Mouse (Mus musculus) limb, embryonic 15.5 days (tissue): ENCODE results near the gene Sergef. TPM values are rescaled to one million over a fixed set of nuclear protein-coding genes. Genes with fewer than 3 reads are reported as not detected.
A peak's percentile ranks its signal among the peaks of the same experiment; 100 is the strongest.
"Not testable (repeated sequence)": the region's sequence is repeated elsewhere in the genome, so short reads cannot be mapped to it uniquely, and the experiment has no call there.

Source experiments
- ATAC-seq: fragments of 200-750 bp; cut with Nextera tagmentation; 2 replicates; pipeline ENCODE4 v1.8.0; 2017; ENCODE audit warnings: low read depth, moderate TSS enrichment; ENCODE audit not compliant: insufficient number of reproducible peaks, low FRiP score, low TSS enrichment
- H3K27ac ChIP-seq: fragments of 300-500 bp; sonication (generic); 2 replicates; pipeline ENCODE4 v1.5.1; 2015; ENCODE audit warnings: moderate library complexity, mild to moderate bottlenecking, inconsistent platforms
- H3K27me3 ChIP-seq: fragments of 300-500 bp; sonication (generic); 2 replicates; pipeline ENCODE4 v1.6.1; 2015; ENCODE audit warnings: inconsistent platforms
- H3K36me3 ChIP-seq: fragments of 300-500 bp; sonication (generic); 2 replicates; pipeline ENCODE4 v1.6.1; 2015; ENCODE audit warnings: inconsistent platforms
- H3K4me1 ChIP-seq: fragments of 300-500 bp; sonication (generic); 2 replicates; pipeline ENCODE4 v1.6.1; 2015; ENCODE audit warnings: inconsistent platforms
- H3K4me2 ChIP-seq: fragments of 300-500 bp; sonication (generic); 2 replicates; pipeline ENCODE4 v1.6.1; 2015; ENCODE audit warnings: mild to moderate bottlenecking, inconsistent platforms
- H3K4me3 ChIP-seq: fragments of 300-500 bp; sonication (generic); 2 replicates; pipeline ENCODE4 v1.5.1; 2015; ENCODE audit warnings: mild to moderate bottlenecking, inconsistent platforms
- H3K9ac ChIP-seq: fragments of 300-500 bp; sonication (generic); 2 replicates; pipeline ENCODE4 v1.6.1; 2015; ENCODE audit warnings: inconsistent platforms
- H3K9me3 ChIP-seq: fragments of 300-500 bp; sonication (generic); 2 replicates; pipeline ENCODE4 v1.6.1; 2016; ENCODE audit warnings: inconsistent platforms
- WGBS: fragments of 180-500 bp; shearing (Covaris S2); methylation state at CpG from one replicate; pipeline ENCODE4 v1.1.7; 2015; 5-methylcytosine and 5-hydroxymethylcytosine counted together
- polyA plus RNA-seq: library from polyadenylated mRNA; unstranded; fragments of >200 nt; fragmentation: Nextera tagmentation; extraction: Ambion mirVana; gene quantifications from 2 replicates; pipeline ENCODE4 v1.2.1, GENCODE M21; 2015

Sergef gene
- polyA plus RNA-seq, 1 experiment from 2014 or later = 16.5 TPM

DNA sequence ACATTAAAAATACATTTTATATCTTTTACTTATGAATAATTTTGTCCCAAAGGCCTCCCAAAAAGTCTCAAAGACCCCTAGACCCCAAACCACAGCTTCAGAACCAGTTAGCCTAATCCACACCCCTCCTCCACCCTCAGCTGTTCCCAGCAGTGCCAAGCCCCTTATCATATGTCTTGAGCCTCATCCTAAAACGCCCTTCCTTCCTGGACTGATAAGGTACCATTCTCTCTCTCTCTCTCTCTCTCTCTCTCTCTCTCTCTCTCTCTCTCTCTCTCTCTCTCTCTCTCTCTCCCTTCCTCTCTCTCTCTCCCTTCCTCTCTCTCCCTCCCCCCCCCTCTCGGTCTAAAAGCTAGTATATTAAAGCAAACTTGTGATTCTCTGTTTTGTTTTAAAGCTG lies 12.7 kb upstream of the Sergef start:
- no peak overlapping the region for H3K4me2 ChIP-seq
- no peak for ATAC-seq
- H3K36me3 ChIP-seq = no peaks in the 10 kb centered on the region
- no peaks in the 10 kb centered on the region for H3K9me3 ChIP-seq
- no peak overlapping the region for H3K4me3 ChIP-seq
- 50% methylated on average over 2 of the region's 2 CpGs for WGBS
- H3K4me1 ChIP-seq = no peaks in the 10 kb centered on the region
- H3K9ac ChIP-seq = no peak overlapping the region
- H3K27ac ChIP-seq = no peak overlapping the region
- H3K27me3 ChIP-seq = no peaks in the 10 kb centered on the region

DNA sequence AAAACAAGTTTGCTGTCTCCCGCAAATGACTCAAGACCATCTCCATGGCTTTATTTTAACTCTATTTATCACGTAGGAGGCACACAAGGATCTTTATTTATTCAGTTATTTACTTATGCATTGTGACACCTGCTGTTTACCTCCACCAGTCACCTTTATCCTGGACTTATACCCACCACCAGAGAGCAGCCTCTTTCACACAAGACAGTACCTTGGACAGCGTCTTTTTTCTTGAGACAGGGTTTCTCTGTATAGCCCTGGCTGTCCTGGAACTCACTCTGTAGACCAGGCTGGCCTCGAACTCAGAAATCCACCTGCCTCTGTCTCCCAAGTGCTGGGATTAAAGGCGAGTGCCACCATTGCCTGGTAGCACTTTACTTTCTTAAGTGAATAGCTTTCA lies 10.6 kb upstream of the Sergef start:
- WGBS = 53% methylated on average over 5 of the region's 5 CpGs

DNA sequence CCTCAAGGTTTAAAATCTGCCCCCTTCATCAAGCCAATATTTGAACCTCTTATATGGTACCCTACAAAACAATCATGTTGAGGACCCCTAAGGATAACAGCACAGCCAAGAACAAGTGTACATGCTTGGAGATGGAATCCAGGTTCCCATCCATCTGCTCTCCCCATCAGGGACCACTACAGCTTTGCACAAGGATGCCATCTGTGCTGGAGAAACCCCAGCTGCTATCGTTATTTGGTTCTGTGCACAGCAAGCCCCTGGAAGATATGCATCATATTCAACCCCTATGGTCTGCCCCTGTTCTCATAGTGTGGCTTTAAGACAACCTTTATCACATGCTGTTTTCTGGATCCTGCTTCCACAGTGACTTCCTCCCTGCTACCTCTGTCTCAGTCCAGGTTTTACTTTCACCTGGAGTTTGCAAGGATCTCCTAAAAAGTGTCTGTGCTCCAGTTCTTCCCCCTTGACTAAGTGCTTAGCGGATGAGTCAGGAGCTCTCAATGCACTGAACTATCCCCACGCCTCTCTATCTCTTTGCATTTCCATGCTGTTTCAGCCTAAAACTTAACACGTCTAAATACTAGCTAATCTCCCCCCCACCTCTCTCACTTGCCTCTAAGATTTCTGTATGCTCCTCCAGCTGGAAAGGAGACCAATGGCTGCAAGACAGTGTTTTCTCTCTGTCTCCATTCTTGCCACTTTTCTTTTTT lies 9.0 kb upstream of the Sergef start:
- no peak overlapping the region for H3K4me3 ChIP-seq
- H3K4me2 ChIP-seq = no peak overlapping the region
- ATAC-seq = no peak
- H3K27ac ChIP-seq = no peak overlapping the region
- H3K4me1 ChIP-seq = no peaks in the 10 kb centered on the region
- no peaks in the 10 kb centered on the region for H3K27me3 ChIP-seq
- no peaks in the 10 kb centered on the region for H3K9me3 ChIP-seq
- 76% methylated on average over 4 of the region's 4 CpGs for WGBS
- H3K9ac ChIP-seq = no peak overlapping the region
- H3K36me3 ChIP-seq = no peaks in the 10 kb centered on the region

More for the DNA sequence above, 10.6 kb upstream of the Sergef start:
- H3K9me3 ChIP-seq, H3K36me3 ChIP-seq, H3K27ac ChIP-seq, H3K9ac ChIP-seq, ATAC-seq, H3K27me3 ChIP-seq, H3K4me3 ChIP-seq, H3K4me1 ChIP-seq, H3K4me2 ChIP-seq: not testable (repeated sequence)

DNA sequence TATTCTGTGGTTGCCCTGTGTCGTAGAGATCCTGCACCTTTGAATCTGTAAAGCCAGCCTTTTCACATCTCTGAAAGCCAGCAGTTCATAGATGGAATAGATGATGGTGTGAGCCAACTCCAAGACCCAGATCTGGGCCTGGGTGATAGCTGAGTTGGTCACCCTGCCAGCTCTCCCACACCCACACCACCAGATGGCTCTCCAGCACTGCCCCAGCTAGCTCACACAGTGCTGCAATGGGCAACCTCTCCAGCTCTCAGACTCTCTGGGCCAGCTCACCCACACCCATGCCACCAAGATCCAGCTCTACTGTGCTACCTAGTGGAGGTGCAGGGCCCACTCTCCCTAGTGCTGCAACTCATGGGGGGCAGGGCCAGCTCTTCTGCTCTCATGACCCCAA lies 3.6 kb upstream of the Sergef start:
- Histone ChIP-seq H3K9ac (no peak overlapping the region), H3K4me3 (no peak overlapping the region), H3K27me3 (no peaks in the 10 kb centered on the region), H3K4me2 (no peak overlapping the region), H3K36me3 (no peaks in the 10 kb centered on the region), H3K27ac (no peak overlapping the region), H3K4me1 (peaks cover 13% of the 10 kb centered on the region), H3K9me3 (no peaks in the 10 kb centered on the region)
- WGBS = 84% methylated on average over 1 of the region's 1 CpGs
- no peak for ATAC-seq

DNA sequence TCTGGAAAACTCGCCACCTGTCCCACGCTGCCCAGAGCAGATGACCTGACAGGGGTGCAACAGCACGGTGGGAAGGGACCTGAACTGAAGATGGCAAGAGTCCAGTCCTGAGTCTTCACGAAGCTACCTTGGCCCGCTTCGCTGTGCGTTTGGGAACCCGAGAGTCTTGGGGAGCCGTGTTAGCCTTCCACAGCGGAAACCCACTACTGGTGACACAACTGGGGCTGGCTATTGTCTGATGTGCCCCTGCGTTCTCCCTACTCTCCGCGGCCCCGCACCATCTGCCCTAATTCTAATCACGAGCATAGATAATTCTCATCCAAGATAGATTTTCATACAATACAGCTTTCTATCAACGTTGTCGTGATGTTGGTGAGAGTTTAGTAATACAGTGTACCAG lies 455 bp upstream of the Sergef start:
- ATAC-seq = no peak
- WGBS = 17% methylated on average over 17 of the region's 17 CpGs

DNA sequence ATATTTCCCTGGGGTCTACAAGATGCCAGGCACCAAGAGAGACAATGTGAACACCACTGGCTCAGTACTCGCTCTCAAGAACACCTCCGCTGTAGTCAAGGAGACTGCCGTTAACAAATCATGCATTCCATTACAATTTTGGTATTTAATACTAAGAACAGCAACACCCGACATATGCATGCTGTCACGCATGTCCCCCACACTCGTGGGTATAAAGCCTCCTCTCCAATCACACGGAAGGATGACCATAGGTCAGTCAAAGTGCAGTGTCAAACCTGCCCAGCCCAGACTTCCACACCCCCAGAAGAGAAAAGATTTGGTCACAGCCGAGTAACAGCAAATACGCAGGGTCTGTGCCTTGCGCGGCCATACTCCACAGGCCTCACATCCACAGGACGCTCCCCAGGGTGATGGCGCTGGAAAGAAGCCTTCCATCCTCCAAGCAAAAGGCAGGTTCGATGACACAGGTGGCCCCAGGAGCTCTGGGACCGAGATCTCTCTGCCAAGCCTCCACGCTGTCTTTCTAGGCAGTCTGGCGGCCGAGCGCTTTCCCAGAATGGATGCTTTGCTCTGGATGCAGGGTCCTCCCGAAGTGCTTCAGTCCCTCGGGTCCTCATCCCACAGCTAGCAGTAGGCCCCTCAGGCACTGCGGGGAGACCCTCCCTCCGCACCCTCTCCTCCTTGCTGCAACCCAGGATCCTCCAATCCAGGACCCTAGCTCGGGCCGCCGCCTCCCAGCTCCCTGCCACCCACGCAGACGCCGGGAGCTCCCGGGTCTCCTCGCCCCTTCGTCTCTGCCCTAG lies 517 bp downstream of the Sergef start:
- peaks cover 13% of the 10 kb centered on the region for H3K4me1 ChIP-seq
- peak overlapping the region; percentile 71 for H3K4me3 ChIP-seq
- no peak overlapping the region; the same call in 1 of the 2 replicates for H3K27ac ChIP-seq
- peak overlapping the region; percentile 56 for H3K9ac ChIP-seq
- peak overlapping the region; percentile 93 for H3K4me2 ChIP-seq
- H3K9me3 ChIP-seq = no peaks in the 10 kb centered on the region
- H3K27me3 ChIP-seq = no peaks in the 10 kb centered on the region
- WGBS = 9% methylated on average over 32 of the region's 32 CpGs
- ATAC-seq = no peak
- H3K36me3 ChIP-seq = no peaks in the 10 kb centered on the region

More for the DNA sequence above, 455 bp upstream of the Sergef start:
- Histone ChIP-seq H3K4me1 (peaks cover 13% of the 10 kb centered on the region), H3K4me3 (peak overlapping the region; percentile 71), H3K36me3 (no peaks in the 10 kb centered on the region), H3K27me3 (no peaks in the 10 kb centered on the region), H3K9ac (peak overlapping the region; percentile 56), H3K9me3 (no peaks in the 10 kb centered on the region), H3K4me2 (peak overlapping the region; percentile 93), H3K27ac (no peak overlapping the region)

DNA sequence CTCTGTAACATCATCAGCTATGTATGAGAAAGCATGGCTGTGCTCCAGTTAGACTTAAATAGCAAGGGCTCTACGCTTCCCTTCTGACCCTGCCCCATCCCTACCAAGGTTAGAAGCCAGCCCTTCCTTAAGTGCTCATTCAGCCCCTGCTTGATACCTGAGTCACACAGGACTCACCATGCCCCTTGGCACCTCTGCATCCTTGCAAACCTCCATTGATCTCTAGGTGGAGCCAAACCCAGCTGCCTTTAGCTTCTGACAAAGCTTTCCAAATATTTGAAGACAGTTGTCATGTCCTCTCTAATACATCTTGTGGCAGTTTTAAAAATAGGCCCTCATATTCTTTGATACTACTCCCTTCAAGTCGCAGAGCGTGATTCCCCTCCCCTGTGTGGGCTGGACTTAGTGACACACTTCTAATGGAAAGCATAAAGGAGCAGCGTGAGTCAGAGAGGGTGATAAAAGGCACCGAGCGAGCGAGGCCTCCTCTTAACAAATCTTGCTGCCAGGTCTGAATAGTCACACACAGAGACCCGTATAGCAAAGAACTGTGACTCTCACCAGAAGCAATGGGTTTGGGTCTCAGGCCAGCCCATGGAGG lies 11.1 kb downstream of the Sergef start:
- H3K9me3 ChIP-seq = no peaks in the 10 kb centered on the region
- no peak for ATAC-seq
- no peak overlapping the region for H3K4me2 ChIP-seq
- H3K9ac ChIP-seq = no peak overlapping the region
- 71% methylated on average over 8 of the region's 8 CpGs for WGBS
- H3K4me3 ChIP-seq = no peak overlapping the region
- no peaks in the 10 kb centered on the region for H3K27me3 ChIP-seq
- 0 out of 2 replicates have a peak, but pooled peaks cover 13% of the 10 kb centered on the region for H3K36me3 ChIP-seq
- no peaks in the 10 kb centered on the region for H3K4me1 ChIP-seq
- H3K27ac ChIP-seq = no peak overlapping the region

DNA sequence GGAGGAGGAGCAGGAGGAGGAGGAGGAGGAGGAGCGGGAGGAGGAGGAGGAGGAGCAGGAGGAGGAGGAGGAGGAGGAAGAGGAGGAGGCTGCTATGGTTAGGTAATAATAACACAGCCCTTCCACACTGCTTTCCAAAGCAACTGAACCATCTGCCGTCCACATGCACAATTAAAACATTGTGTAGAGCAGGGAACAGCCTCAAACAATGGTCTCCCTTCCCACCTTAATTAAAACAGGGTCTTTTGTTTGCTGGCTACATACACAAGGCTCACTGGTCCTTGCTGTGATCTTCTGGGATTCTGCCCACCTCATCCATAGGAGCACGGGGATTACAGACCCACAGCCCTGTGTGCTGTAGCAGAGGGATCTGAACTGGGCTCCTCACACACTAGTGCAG lies 15.6 kb downstream of the Sergef start:
- H3K36me3 ChIP-seq = peaks cover 11% of the 10 kb centered on the region; the same call in 1 of the 2 replicates
- no peak for ATAC-seq
- no peaks in the 10 kb centered on the region for H3K9me3 ChIP-seq
- H3K9ac ChIP-seq = no peak overlapping the region
- no peak overlapping the region for H3K27ac ChIP-seq
- H3K4me3 ChIP-seq = no peak overlapping the region
- no peak overlapping the region for H3K4me2 ChIP-seq
- no peaks in the 10 kb centered on the region for H3K27me3 ChIP-seq
- H3K4me1 ChIP-seq = no peaks in the 10 kb centered on the region
- WGBS = 53% methylated on average over 2 of the region's 3 CpGs

DNA sequence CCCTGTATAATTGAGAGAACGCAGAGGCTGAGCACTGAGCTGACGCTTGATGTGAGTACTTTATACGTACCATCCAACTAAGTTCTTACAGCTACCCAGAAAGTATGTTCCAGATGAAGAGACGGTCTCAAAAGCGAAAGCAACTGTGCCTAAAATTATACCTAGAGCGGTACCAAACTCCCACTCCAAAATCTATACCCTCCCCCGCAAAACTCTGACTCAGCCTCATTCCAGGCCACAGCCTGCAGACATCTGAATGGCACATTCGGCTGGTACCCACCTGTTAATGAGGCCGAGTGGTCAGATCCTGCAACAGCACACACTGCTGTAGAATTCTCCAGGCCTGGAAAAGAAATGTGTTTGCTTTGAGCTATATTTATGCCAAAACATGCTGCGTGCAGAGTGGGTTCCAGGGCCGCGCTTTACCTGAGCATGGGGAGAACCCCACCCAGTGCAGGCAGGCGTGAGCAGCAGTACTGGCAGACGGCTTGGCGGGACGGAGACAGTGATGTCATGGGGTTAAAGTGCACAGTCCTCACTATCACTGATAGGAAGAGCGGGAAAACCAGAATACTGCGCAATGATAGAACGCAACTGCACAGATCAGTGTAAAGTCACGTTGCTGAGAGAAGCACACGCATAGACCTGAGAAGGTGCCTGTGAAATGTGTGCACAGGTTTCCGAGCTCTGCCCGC lies 21.0 kb downstream of the Sergef start:
- Histone ChIP-seq H3K27ac (no peak overlapping the region), H3K4me3 (no peak overlapping the region), H3K9ac (no peak overlapping the region), H3K4me1 (0 out of 2 replicates have a peak, but pooled peaks cover 3% of the 10 kb centered on the region), H3K27me3 (no peaks in the 10 kb centered on the region), H3K4me2 (no peak overlapping the region), H3K36me3 (peaks cover 9% of the 10 kb centered on the region; the same call in 1 of the 2 replicates), H3K9me3 (no peaks in the 10 kb centered on the region)
- ATAC-seq = no peak
- 88% methylated on average over 23 of the region's 23 CpGs for WGBS

DNA sequence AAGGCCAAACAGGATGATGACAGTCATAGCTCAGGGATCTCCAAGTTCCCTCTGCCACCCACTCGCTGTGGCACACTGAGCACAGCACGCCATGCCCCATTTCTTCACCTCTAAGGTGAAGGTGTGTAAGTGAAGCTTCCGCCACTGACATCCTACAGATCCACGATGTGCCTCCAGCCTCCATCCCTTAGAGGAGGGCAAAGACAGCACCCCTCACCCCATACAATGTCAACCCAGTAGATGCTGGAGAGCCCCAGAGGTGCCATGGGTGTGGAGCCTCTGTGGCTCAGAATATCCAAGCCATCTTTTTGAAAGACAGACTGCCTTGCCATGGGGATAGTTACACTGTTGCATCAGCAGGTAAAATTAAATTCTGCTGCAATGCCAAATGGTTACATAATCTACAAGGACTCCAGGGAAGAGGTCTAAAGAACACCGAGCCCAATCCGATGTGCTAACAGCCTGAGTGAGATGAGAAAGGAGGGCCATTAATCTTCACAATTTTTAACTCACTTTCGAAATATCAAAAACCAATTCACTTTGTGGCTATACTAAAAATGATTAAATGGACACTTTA lies 23.1 kb downstream of the Sergef start:
- WGBS = 91% methylated on average over 7 of the region's 7 CpGs
- no peaks in the 10 kb centered on the region for H3K9me3 ChIP-seq
- peaks cover 15% of the 10 kb centered on the region for H3K4me1 ChIP-seq

DNA sequence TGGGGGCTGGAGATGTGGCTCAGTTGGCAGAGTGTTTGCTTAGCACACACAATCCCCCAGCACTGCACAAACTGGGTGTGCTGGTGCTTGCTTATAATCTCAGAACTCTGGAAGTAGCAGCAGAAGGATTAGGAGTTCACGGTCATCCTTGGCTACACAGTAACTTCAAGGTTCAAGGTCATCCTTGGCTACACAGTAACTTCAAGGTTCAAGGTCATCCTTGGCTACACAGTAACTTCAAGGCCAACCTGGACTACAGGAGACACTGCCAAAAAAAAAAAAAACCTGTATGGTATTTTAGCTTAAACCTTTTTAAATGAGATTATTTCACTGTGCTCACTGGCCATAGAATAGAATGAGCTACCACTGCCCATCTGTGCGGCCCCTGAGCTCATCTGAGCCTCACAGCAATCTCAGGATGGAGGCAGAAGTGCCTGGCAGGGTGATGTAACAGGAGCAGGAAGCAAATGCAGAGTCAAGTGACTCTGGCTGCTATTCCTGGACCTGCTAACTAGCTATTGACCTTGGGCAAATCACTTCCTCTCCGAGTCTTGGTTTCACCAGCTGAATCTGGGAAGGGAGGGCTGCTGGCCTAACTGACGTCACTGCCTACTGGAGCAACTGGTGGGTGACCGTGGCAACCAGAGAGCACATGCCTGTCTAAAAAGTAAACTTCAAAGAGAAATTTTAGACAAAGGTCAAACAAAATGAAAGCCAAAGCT lies 24.2 kb downstream of the Sergef start:
- H3K27ac ChIP-seq = no peak overlapping the region

More for the DNA sequence above, 23.1 kb downstream of the Sergef start:
- Histone ChIP-seq H3K4me3 (no peak overlapping the region), H3K36me3 (peaks cover 9% of the 10 kb centered on the region; the same call in 1 of the 2 replicates), H3K27me3 (no peaks in the 10 kb centered on the region), H3K4me2 (no peak overlapping the region), H3K9ac (no peak overlapping the region), H3K27ac (no peak overlapping the region)
- ATAC-seq = no peak

More for the DNA sequence above, 24.2 kb downstream of the Sergef start:
- Histone ChIP-seq H3K4me1 (peaks cover 16% of the 10 kb centered on the region), H3K9ac (no peak overlapping the region), H3K9me3 (no peaks in the 10 kb centered on the region), H3K4me2 (no peak overlapping the region), H3K27me3 (no peaks in the 10 kb centered on the region), H3K36me3 (peaks cover under 1% of the 10 kb centered on the region; the same call in 1 of the 2 replicates), H3K4me3 (no peak overlapping the region)
- 68% methylated on average over 5 of the region's 5 CpGs for WGBS
- ATAC-seq = no peak
